Mouse (Mus musculus) hematopoietic stem cell, adult 5-6 weeks (primary cell): ENCODE data around the gene Ugt1a10. TPM values are rescaled to one million over a fixed set of nuclear protein-coding genes. Genes with fewer than 3 reads are reported as not detected.
"Not testable (repeated sequence)": the region's sequence is repeated elsewhere in the genome, so short reads cannot be mapped to it uniquely, and the experiment has no call there.

Experiments
- ATAC-seq, 2 experiments: fragments of 125-278 bp in 1 of 2; replicated peaks in 1 of 2; 2 replicates each; pipeline ENCODE4 v1.8.0; 2016 to 2017; ENCODE audit warnings: inconsistent platforms in 2 of 2, mild to moderate bottlenecking in 2 of 2, moderate number of reproducible peaks in 2 of 2, low read depth in 1 of 2, moderate TSS enrichment in 1 of 2; ENCODE audit not compliant: low FRiP score in 2 of 2, poor library complexity in 2 of 2, severe bottlenecking in 2 of 2, insufficient read depth in 1 of 2, low TSS enrichment in 1 of 2
- total RNA-seq: library from RNA; stranded (forward); fragments of 172-1452, 232-1000 nt; gene quantifications from 2 replicates; pipeline ENCODE4 v1.2.3, GENCODE M21; 2017

Ugt1a10 gene
- total RNA-seq = not detected in 2 replicates

DNA sequence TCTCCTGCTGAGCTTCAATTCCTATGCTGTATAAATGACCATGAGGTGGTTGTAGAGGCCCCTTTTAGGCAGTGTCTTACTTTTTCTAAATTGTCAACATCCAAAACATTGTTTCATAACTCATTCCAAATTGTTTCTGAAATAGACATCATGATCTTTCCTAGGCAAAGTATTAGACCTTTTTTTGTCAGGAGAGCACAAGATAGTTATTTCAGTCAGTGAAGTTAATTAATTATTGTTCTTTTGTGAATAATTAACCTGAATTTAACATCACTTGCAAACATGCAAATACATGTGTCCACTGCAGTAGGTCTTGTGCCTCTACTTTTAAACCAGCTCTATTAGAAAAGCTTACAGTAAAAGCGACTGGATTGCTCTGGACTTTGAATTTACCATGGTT, at the start of gene Ugt1a10:
TSS of gene Ugt1a10 (plus strand) at position 301 of the 400 bp plus-strand sequence.
- no peak for ATAC-seq

DNA sequence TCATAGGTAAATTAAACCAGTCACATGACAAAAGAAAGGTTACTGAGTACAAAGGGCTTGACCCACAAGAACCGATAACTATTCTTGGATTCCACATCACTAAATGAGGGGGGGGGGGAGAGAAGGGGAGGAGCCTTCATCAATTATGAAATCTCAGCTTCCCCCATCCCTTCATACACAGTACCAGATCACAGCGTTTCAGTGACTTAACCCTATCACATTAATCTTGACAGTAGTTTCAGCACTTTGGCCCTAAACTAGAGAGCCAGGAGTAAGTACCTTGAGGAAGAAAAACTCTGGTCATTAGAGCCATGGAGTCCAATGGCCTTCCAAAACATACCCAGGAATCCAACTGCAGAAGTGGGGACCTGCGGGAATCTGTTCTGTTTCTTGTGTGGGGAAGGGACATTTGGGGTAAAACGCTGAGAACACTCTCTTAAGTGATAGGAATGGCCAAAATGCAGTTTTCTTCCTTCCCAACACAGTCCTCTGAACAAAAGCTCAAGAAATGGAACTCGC, 47.4 kb upstream of the Ugt1a10 start:
- ATAC-seq = peak in 1 of 2 experiments; percentile 10; a peak in 1 of 4 replicates

DNA sequence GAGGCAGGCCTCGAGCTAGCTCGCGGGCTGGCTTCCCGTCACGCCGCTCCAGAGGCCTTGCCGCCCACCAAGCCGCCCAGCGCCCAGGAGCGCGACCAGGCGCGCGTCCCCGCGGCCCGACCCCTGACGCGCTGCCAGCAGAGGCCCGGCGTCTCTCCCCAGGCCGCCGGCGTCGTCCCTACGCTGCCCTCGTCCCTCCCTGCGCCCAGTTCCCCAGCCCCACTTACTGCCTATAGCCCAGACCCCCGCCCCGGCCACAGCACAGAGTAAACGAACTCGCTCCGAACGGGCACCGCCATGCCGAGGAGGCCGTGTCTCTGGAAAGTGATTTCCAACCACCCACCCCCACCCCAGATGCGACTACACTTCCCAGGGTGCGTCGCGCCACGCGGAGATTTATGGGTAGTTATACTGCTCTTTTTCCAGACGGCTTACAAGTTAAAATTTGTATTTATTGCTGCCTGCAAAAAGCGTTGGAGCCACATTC, 46.9 kb upstream of the Ugt1a10 start, which contains the start of gene Usp40:
TSS of gene Usp40 (minus strand) at position 341 of the 487 bp plus-strand sequence.
- peak; percentile 83 to 93 for ATAC-seq

DNA sequence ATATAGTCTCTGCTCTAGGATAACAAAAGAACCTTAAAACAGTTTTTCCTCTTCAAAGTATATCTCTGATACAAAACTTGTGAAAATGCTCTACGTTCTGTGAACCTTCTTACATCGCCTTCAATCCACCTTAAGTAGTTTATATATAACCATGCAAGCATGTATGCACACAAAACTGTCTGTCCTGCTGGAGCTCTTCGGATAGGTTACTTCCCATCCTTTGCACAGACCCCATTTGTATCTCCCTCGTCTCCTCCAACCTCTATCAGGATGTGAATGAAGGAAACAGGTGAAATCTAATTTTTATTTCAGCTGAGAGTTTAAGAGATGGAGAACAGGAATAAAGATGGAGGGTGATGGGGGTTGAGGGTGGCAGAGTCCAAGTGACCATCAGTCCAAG, 46.5 kb upstream of the Ugt1a10 start:
- ATAC-seq = no peak

DNA sequence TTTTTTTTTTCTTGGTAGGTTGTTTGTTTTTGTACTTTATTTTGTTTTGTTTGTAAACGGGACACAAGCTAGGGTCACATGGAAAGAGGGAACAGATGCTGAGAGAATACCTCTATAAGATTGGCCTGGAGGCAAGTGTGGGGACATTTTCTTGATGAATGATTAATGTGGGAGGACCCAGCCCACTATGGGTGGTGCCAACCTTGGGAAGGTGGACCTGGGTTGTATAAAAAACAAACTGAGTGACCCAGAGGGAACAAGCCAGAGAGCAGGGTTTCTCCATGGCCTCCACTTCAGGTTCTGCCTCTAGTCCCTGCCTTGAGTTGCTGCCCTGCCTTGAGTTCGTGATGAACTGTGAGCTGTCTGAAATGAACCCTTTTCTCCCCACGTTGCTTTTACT, 45.7 kb upstream of the Ugt1a10 start:
- ATAC-seq = no peak

DNA sequence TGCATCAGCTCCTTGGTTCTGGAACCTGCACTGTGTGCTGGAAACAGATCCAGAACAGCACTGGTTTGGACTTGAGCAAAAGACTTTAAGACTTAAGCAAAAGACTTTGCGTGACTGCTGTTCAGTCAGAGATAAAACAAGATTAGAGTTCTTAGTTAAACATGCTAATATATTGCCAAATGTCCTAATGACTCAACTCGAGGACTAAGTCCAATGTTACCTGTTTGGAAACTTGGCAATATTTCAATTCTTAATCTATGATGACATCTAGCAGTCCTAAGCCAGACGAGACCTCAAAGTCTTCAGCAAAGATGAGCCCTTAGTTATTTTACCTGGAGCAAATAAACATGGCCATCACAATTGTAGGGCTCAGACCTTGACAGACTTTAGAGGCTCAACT, 41.5 kb upstream of the Ugt1a10 start:
- no peak for ATAC-seq

DNA sequence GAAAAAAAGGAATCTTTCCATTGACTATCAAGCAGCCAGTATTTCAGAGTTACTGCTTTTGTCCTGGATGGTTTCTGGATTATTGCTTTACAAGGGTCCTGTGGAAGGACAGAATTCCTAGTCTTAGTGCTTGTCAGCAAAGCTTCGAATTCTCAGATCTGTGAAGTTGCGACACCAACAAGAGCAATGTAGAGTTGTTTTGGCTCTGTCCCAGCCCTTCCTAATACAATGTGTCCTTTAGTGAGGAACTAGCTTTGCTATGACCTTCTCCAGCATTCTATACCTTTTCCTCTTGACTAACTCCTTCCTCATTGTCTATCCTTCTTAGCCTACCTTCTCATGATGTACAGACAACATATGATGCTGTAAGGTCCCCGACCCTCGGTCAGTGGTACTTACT, 41.0 kb upstream of the Ugt1a10 start:
- ATAC-seq = no peak

DNA sequence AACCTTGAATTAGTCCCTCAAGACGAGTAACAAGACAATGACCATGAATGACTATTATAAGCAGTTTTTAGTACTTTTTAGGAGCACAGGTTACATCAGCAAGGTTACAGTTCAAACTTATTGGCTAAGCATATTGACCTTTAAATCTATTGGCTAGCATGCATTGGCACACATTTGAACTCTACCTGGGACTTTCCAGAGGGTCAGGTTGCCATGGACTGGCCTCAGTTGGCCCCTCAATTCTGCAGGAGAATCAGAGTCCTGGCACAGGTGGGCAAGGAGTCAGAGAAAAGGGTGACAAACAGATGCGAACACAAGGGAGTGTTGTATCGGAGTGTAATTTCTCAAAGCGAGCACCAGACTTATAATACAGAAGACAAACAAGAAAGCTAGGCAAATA, 40.5 kb upstream of the Ugt1a10 start:
- no peak for ATAC-seq

DNA sequence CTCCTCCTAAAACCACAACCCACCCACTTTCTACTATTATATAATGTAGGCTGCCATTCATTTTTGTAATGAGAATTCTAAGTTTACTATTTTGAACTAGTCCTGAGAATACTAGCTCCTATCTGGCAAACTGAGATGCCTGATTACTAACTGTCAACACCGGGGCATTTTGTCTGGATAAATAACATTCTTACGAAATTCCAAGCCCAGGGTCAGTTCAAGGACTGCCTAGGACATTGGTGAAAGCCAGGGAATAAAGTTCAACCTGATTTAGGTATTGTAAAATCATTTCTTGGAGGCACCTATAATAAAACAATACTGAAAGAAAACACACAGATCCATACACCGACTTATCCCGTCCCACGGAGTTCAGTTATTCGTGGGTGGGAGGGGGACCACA, 39.8 kb upstream of the Ugt1a10 start:
- ATAC-seq = no peak

DNA sequence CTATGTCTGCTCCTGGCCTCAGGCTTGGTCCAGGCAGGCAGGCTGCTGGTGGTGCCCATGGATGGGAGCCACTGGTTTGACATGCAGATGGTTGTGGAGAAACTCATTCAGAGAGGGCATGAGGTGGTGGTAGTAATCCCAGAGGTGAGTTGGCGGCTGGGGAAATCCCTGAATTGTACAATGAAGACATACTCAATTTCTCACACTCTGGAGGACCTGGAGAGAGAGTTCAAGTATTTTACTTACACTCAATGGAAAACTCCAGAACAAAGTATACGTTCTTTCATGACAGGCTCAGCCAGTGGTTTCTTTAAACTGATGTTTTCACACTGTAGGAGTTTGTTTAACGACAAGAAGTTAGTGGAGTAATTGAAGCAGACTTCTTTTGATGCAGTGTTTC, 29.9 kb upstream of the Ugt1a10 start:
- not testable (repeated sequence) for ATAC-seq

DNA sequence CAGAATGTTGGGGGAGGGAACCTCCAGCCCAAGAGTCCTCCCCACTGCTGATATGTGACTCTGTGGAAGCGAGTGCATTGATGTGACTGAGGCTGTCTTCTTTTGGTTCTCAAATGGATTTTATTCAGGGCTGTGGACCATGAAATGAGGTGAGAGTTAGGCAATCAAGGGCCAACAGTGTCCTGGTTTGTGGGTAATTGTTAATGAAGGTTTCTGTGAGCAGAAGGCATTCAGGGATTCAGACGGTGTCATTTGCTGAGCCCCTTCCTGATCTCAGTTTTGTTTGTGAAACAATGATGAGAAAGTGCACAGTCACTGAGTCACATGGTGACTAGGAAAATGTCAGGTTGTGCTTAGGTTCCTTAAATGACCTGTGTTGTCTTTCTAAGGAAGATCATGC, 12.1 kb upstream of the Ugt1a10 start:
- peak in 1 of 2 experiments; percentile 31; a peak in 1 of 4 replicates for ATAC-seq

DNA sequence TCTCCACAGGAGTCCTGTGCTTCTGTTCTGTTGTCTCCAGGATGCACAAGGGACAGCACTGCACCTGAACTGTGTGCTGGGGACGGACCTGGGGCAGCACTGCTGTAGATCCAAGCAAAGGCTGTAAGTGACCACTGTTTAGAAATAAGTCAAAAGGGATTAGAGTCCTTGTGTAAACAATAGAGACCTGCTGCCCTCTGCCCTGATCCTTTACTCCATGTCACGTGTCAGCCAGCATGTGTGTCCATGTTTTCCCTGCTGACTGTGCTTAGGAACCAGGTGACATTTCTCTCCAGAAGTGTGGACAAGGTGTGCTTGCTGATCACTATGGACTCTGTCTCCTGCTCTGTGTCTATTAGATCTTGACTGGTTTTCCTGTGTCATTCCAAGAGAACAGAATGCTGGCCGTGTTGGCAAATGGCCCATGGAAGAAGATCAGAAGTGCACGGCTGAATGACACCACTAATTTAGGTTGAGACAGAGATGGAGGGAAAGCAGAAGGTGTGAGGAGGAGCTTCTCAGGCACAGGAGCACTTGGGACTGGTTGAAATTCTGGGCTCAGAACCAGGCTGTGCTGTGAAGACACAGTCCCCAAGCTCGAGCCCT, 10.3 kb upstream of the Ugt1a10 start:
- ATAC-seq = not testable (repeated sequence)

DNA sequence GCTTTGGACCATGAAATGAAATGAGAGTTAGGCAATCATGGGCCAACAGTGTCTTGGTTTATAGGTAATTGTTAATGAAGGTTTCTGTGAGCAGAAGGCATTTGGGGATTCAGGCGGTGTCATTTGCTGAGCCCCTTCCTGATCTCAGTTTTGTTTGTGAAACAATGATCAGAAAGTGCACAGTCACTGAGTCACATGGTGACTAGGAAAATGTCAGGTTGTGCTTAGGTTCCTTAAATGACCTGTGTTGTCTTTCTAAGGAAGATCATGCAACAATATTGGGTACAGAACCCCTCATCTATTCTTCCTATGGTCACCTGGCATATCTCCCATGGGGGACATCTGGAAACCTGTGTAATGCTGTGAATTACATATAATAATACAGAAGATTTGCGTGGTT, 7.8 kb upstream of the Ugt1a10 start:
- ATAC-seq = not testable (repeated sequence)

DNA sequence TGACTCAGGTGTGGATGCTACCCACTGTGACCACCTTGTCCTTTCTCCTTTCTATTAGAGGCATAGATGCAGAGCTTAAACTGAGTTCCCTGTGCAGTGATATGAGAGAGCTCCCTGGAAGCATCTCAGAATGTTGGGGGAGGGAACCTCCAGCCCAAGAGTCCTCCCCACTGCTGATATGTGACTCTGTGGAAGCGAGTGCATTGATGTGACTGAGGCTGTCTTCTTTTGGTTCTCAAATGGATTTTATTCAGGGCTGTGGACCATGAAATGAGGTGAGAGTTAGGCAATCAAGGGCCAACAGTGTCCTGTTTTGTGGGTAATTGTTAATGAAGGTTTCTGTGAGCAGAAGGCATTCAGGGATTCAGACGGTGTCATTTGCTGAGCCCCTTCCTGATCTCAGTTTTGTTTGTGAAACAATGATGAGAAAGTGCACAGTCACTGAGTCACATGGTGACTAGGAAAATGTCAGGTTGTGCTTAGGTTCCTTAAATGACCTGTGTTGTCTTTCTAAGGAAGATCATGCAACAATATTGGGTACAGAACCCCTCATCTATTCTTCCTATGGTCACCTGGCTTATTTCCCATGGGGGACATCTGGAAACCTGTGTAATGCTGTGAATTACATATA, 11.4 kb downstream of the Ugt1a10 start:
- peak; percentile 39 to 61; a peak in 3 of 4 replicates for ATAC-seq

DNA sequence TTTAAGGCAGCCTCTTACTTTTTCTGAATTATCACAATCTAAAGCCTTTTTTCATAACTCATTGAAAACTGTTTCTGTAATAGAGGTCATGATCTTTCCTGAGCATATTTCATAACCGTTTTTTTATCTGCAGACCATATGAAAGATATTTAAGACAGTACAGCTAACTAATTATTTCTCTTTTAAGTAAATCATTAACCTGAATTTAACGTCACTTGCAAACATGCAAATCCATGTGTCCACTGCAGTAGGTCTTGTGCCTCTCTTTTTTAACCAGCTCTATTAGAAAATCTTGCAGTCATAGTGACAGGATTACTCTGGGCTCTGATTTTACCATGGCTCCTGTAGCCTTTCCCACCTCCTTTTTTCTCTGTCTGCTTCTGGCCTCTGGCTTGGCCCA, 15.3 kb downstream of the Ugt1a10 start, which contains the start of gene Ugt1a9:
TSS of gene Ugt1a9 (plus strand) at position 306 of the 400 bp plus-strand sequence.
- no peak for ATAC-seq

DNA sequence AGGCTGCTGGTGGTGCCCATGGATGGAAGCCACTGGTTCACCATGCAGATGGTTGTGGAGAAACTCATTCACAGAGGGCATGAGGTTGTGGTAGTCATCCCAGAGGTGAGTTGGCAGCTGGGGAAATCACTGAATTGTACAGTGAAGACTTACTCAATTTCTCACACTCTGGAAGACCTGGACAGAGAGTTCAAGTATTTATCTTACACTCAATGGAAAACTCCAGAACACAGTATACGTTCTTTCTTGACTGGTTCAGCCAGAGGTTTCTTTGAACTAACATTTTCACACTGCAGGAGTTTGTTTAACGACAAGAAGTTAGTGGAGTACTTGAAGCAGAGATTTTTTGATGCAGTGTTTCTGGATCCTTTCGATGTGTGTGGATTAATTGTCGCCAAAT, 15.7 kb downstream of the Ugt1a10 start:
- ATAC-seq = no peak

DNA sequence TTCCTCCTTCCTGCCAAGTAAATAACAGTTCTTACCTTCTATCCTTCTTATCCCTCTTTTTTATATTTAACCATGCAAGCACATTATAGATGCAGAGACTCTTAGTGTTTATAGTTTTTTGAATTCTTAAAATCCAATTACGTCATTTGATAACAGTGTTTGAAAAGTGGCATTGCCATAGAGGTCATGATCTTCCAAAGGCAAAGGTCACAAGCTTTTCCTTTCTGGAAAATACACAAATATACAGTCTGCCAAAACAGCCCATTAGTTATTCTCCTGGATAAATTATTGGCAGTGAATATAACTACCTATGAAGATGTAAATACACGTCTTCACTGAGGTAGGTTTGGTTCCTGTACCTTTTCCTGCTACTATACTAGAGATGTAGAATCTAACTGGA, 19.3 kb downstream of the Ugt1a10 start:
- ATAC-seq = no peak

DNA sequence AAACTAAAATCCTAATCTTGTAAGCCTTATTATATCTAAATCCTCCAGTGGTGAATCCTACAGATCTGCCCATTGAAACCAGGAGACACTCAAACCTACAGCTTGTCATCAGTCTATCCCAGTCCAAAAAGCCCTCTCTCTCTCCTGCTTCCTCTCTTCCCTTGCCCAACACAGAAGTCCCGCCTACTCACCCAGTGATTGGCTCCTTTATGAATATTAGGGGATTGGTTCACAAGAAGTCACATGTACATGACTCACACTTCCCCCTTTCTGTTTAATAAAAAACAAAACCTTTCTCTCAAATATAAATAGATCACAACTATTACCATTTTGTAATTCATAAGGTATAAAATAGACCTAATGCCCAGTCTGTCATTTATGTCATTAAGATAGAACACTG, 21.9 kb downstream of the Ugt1a10 start:
- ATAC-seq = no peak

DNA sequence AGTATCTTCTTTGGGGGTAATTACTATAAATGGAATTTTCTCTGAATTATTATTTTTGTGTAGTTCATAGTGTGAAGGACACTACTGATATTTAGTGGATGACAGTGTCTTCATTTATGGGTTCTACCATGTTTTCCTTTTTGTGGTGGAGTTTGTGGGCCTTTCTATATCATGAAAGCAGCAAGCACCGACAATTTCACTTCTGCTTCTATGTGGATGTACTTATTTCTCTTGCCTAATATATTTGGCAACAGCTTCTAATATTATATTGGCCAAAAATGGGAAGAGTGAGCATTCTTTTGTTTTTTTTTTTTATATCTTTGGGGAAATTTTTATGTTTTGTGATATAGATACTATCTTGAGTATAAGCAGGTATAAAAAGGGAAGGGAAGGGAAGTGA, 26.5 kb downstream of the Ugt1a10 start:
- no peak for ATAC-seq
